Mouse (Mus musculus) mouse embryonic stem cell (cell line): ENCODE data around the gene Olfr718-ps1.
"Not testable (repeated sequence)": the region's sequence is repeated elsewhere in the genome, so short reads cannot be mapped to it uniquely, and the experiment has no call there.

ENCODE experiments used
- in situ Hi-C, 2 experiments: fragments of 300-500 bp; cut with MboI; formaldehyde crosslinking; loops; 1 replicate in 1 of 2; 3 replicates in 1 of 2; pipeline ENCODE4 v1.14.3; 2019 to 2020; ENCODE audit warnings: low sequenced_read_pairs in 2 of 2, low pct_unique_long_range_greater_than_20kb in 1 of 2, mixed read lengths in 1 of 2; ENCODE audit not compliant: unreplicated experiment in 1 of 2

The Olfr718-ps1 gene

GRCm38 (mm10) chr5:143134216-143135010 lies 13.0 kb downstream of the Olfr718-ps1 start:
- in situ Hi-C loops, result not testable (repeated sequence)

GRCm38 (mm10) chr5:143132935-143133514 lies 14.4 kb downstream of the Olfr718-ps1 start:
- in situ Hi-C loops, result no loop called here

GRCm38 (mm10) chr5:143130342-143130741 lies 17.0 kb downstream of the Olfr718-ps1 start:
- in situ Hi-C loops, result no loop called here

GRCm38 (mm10) chr5:143129101-143129500 lies 18.3 kb downstream of the Olfr718-ps1 start:
- in situ Hi-C loops, result no loop called here

- in situ Hi-C loops, result no loop called here
Measured at GRCm38 (mm10) chr5:143127837-143128236, 19.5 kb downstream of the Olfr718-ps1 start.

- in situ Hi-C loops, result no loop called here
Measured at GRCm38 (mm10) chr5:143126908-143127307, 20.5 kb downstream of the Olfr718-ps1 start.

GRCm38 (mm10) chr5:143126089-143126488 lies 21.3 kb downstream of the Olfr718-ps1 start:
- in situ Hi-C loops, result no loop called here

GRCm38 (mm10) chr5:143125601-143126000 lies 21.8 kb downstream of the Olfr718-ps1 start:
- in situ Hi-C loops, result no loop called here

GRCm38 (mm10) chr5:143124805-143125378 lies 22.5 kb downstream of the Olfr718-ps1 start:
- in situ Hi-C loops, result no loop called here

GRCm38 (mm10) chr5:143122673-143123072 lies 24.7 kb downstream of the Olfr718-ps1 start:
- in situ Hi-C loops, result no loop called here

- in situ Hi-C loops, result no loop called here
Measured at GRCm38 (mm10) chr5:143122125-143122524, 25.3 kb downstream of the Olfr718-ps1 start.

GRCm38 (mm10) chr5:143112281-143113246 lies 34.8 kb downstream of the Olfr718-ps1 start, which contains the start of gene Rnf216:
Gene Rnf216 (minus strand): TSS chr5:143112994.
- in situ Hi-C loops, result no loop called here

- in situ Hi-C loops, result no loop called here
Measured at GRCm38 (mm10) chr5:143106842-143107241, 40.5 kb downstream of the Olfr718-ps1 start.

GRCm38 (mm10) chr5:143103231-143103630 lies 44.1 kb downstream of the Olfr718-ps1 start:
- in situ Hi-C loops, result no loop called here

GRCm38 (mm10) chr5:143101626-143102025 lies 45.8 kb downstream of the Olfr718-ps1 start:
- in situ Hi-C loops, result no loop called here

GRCm38 (mm10) chr5:143095256-143095655 lies 52.1 kb downstream of the Olfr718-ps1 start:
- in situ Hi-C loops, result no loop called here

GRCm38 (mm10) chr5:143092891-143093290 lies 54.5 kb downstream of the Olfr718-ps1 start:
- in situ Hi-C loops, result no loop called here

GRCm38 (mm10) chr5:143084898-143085297 lies 62.5 kb downstream of the Olfr718-ps1 start:
- in situ Hi-C loops, result no loop called here
